Mouse (Mus musculus) left cerebral cortex, postnatal 25 days (tissue): Measurements from ENCODE around the gene Orc3. TPM values are rescaled to one million over a fixed set of nuclear protein-coding genes. Genes with fewer than 3 reads are reported as not detected.
"Not testable (repeated sequence)": the region's sequence is repeated elsewhere in the genome, so short reads cannot be mapped to it uniquely, and the experiment has no call there.

ENCODE experiments used
- DNase-seq, 2 experiments: peaks; one replicate each; pipeline ENCODE4 v3.0.0; 2022; ENCODE audit warnings: low spot score in 2 of 2, mixed read lengths in 1 of 2
- intact Hi-C: fragments of 180-260 bp; cut with DNase I; formaldehyde crosslinking; loops from one replicate; pipeline ENCODE4 v1.15.1; 2025
- total RNA-seq, 2 experiments: library from RNA; stranded (reverse); gene quantifications; 2 replicates each; pipeline ENCODE4 v1.2.3; 2021

Gene Orc3
- total RNA-seq, 2 experiments from 2014 or later, result 38.5 TPM

DNA sequence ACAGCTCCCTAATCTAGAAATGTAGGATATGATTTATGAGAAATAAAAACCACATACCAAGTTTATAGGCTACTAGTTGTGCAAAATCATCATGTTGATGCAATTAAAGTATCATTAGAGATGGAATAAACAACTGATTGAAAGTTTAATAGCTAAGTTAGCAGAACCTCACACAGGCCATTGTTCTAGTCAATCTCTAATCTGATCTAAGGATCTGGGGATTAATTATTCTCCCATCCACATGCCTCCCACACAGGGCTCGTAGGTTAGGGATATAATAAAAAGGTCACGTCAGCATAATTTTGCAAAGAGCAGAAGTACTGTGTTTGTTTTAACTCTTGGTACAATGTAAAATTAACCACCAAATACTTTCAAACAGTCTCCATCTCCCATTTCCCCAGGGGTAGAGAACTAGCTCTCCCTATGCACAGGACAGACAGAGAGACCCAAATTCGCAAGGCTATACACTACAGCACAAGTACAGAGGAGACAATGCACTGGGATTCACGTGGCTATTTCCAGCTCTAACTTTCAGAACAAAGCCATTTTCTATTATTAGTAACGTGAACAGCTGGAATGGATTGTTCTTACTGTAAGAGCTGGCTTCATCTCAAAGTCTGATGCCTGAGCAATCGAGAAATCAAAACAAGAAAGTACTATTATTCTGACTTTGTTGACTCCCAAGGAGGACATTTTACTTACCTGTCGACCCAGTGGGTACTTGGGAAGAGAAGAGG, 29.7 kb downstream of the Orc3 start:
- intact Hi-C loops, result no loop called here
- no peak for DNase-seq

DNA sequence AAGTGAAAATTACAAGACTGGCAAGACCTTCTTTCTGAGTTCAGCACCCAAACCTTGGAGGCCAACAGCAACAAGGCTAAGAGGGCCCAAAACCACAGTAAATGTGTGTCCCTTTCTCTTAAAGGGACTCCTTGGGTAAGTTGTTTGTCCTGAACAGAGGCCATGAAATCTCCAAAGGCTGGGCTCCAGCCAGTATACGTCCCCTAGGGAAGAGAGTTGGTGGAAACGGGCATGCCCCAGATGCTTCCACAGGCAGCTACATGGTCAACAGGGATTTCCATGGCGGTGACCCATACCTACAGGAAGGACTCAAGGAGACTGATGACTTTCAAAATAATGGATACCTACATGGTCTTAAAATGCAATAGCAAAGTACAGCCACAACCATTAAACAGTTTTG, 31.3 kb downstream of the Orc3 start:
- intact Hi-C loops, result no loop called here
- DNase-seq, result no peak

DNA sequence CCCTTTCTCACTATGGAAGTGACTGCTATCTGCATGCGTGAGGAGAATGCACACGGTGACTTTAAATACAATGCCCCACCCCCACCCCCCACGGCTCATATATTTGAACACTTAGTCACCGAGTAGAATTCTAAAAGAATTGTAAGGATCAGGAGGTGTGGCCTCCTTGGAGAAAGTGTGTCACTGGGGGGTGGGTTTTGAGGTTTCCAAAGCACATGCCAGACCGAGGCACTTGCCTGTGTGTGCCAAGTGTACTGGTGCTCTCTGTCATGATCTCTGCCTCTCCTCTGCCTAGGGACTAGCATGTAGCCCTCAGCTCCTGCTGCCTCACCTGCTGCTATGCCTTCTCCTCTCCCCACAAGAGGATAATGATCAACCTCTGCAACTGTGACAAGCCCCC, 32.3 kb downstream of the Orc3 start:
- no peak for DNase-seq
- intact Hi-C loops, result no loop called here

DNA sequence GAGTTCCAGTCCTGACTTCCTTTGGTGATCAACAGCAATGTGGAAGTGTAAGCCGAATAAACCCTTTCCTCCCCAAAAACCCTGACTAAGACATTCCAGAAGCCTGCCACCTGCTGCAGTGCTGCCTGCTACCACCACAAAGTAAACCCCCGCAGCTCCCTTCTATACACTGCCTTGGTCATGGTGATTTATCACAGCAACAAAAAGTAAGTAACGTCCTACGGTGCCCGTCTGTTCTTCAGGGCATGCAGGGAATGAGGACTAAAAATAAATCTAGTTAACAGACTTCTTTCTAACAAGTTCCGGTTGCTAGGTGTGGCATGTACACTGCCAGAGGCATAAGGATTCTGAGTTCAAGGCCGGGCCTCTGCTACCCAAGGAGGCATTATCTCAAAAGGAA, 32.8 kb downstream of the Orc3 start:
- DNase-seq, result peak; percentile 29 to 82
- intact Hi-C loops, result no loop called here

DNA sequence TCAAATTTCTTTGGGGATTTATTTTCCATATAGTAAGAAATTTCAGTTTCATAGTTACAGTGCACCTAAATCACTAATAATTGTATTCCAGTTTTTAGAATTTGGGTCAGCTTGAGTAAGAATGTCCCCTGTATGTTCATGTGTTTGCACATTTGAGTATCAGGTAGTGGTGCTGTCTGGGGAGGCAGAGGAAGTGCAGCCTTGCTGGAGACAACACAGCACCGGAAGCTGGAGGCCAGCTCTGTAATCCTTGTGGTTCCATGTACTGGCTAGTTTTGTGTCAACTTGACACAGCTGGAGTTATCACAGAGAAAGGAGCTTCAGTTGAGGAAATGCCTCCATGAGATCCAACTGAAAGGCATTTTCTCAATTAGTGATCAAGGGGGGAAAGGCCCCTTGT, 33.3 kb downstream of the Orc3 start:
- DNase-seq, intact Hi-C loops: not testable (repeated sequence)

DNA sequence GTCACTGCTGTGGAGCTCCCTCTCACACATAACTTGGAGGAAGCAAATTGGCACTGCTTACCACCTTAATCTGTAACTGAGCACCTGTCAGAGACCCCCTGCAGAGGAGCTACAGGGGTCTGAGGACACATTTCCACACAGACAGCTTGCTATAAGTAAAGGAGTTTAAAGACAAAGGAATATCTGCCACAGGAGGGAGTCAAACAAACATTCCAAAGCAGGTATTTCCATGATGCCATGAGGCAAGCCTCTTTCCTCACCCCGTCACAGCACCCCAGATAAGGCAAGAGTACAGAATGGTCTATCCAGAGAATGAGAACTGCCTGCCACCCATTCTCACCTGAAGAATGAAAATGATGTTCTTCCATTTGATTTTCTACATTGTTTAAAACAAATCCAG, 35.5 kb downstream of the Orc3 start:
- intact Hi-C loops, result no loop called here
- DNase-seq, result no peak

DNA sequence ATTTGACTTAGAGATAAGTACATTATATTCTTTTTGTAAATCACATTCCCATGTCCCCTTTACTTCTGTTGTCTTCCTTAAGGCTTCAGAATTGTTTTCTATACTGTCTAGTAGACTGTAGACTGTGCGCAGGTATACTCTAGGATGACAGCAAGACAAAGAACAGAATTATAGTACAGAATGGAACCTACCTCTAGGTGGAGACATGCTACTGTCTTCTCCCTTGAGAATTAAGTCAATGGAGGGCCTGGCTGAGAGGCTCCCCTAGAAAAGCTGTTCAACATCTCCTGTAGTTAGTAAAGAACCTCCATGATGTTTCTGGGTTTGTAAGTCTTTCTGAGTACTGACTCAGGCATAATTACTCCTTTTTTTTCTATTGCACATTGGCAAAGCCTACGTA, 37.7 kb downstream of the Orc3 start:
- intact Hi-C loops, result no loop called here
- peak in 1 of 2 experiments; percentile 41 for DNase-seq

DNA sequence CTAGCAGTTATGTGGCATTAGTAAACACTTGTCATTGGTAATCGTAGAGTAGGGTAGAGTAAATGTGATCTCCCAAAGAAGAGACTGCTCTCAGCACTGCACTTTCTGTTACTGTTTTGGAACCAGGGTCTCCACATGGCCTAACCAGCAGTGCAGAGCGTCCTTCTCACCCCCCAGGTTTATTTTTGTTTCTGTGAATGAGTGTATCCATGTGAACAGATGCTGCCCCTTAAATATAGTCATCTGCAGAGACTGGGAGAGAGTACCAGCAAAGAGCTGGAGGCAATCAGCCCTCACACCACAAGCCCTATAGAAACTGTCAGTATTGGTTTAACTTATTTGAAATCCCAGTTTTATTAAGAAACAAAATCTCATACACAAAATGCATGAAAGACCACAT, 41.9 kb downstream of the Orc3 start:
- DNase-seq, result peak in 1 of 2 experiments; percentile 69
- intact Hi-C loops, result no loop called here

DNA sequence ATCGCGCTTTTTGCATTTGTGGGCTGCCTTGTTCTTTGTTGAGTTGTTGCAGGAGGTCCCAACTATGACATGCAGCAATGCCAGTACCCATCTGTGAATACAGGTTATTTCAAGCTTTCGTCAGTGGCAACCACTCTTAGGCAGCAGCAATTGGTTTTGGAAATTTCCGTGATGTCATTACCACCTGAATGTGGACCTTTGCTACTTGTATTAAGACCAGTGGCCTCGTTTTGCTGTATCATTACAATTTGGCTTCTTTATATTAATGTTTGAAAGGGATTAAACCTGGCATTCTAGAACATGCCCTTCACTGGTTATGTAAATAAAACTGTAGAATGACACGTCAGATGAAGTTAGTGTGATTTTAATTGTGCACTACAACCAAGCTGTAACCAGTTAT, 48.5 kb downstream of the Orc3 start:
- intact Hi-C loops, result no loop called here
- DNase-seq, result no peak

DNA sequence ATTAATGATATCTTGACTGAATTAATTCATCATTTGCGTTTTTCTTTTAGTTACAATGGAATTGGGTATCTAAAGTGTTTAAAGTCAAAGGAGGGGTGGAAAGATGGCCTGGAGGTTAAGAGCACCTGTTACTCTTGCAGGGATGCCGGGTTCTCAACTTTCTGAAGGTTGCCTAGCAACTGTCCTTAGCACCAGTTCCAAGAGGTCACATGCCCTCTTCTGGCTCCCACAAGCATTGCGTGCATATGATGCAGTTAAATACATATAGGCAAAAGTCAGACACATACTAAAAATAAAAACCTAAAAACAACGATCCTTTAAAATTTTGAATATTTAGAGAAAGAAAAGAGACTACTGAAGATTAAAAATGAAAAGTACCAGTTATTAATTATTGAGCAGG, 53.8 kb downstream of the Orc3 start:
- no peak for DNase-seq
- intact Hi-C loops, result no loop called here

DNA sequence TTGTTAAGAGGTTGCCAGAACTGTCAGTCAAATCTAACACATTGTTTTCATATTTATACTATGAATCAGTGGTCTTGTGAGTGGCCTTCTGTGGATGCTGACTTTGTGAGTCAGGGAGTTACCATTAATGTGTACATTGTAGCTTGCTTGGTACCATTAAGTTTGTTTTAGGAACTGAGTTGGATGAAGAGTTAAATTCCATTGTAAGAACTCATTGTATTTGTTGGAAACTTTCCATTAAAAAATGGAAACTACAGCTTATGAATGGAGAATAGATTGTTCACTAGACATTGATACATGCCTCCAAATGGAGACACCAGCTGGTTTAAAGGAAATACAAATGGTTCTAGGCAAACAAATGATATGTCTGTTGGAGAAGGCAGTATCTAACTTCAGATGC, 58.6 kb downstream of the Orc3 start:
- intact Hi-C loops, result no loop called here

DNA sequence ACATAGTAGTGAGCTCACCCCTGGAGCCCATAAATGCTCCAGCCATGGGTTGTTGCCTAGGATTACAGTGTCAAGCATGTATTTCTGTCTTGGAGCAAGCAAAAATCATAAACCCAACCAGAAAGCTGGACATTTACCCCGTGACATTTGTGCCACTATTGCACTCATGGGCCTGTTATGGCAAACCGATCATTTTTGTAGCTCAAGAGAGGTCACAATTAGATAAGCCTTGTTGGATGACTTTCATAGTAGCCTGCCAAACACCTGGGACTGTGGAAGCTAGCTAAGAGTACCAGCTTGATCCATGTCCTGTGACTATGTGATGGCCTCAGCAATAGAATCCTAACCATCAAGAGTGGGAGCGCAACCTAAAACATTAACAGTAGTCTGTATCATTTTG, 59.1 kb downstream of the Orc3 start:
- intact Hi-C loops, result no loop called here
- no peak for DNase-seq

More for the DNA sequence above, 58.6 kb downstream of the Orc3 start:
- DNase-seq, result no peak

DNA sequence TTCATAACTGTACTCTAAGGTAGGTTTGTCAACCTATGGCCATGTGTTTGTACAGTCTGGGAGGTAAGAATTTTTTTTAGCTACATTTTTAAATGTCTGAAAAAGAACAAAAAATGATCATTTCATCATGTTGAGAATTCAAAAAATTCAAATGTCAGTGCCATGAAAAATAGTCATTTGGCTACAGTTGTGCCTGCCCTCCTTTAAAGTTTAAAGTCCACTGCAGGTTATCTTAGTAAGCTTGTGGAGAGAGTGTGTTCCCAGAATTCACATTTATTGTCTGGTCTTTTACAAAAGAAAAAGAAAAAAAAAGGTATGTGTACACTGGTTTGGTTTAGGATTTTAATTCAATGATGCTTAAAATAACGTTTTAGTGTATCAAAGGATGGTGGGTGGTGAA, 60.1 kb downstream of the Orc3 start:
- intact Hi-C loops, result loop anchor here (5.0 kb wide), 1 partner anchor 627 kb away; no protein-coding TSS in a partner anchor
- DNase-seq, result no peak

DNA sequence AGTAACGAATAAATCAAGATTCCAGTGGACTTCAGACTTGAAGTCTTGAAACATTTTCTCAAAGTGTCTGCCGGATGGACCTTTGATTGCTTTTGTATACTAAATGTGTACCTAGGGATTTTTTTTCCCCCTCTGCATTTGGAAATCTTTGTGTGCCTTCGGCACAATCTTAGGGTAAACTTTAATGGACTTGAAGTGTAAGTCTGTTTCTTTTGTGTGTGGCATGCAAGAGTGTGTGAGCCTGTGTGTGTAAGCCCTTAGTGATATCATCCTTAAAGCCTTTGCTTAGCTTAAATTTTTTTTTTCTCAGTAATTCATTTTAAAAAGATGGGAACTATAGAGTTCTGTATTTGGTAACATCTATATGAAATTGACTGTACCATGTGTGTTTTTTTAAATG, 62.8 kb downstream of the Orc3 start:
- intact Hi-C loops, result loop anchor here (2.0 to 5.0 kb wide), 2 partner anchors 63 to 625 kb away; partner anchors contain the start of genes Orc3 and Rars2
- DNase-seq, result no peak

DNA sequence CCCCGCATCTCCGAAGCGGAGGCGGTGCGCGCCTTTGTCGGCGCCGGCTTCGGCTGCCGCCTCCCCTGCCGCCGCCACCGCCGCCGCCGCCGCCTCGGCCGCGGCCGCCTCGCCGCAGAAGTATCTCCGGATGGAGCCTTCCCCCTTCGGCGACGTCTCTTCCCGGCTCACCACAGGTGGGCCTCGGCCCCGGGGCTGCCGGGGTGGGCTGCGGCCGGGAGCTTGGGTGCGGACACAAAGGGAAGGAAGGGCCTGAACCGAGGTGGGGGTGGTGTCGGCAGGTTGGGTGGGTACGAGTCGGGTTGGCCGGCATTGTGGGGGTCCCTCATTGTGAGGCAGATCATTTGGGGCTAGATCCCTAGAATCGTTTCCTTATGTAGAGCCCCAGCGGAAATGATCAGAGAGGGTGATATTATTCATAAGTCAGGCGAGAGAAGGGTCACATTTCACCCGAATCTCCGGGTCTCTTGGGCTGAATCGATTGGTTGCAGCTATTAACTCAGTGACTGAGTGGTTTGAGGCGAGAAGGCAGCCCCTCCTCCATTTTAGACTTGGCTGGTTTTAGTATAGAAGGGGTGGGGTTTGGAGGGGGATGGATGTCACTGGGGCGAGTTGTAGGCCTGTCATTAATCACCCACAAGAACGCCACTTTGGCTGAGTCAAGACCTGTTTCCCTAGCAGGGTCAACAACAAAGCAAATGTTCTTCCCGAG, 63.5 kb downstream of the Orc3 start:
- intact Hi-C loops, result loop anchor here (2.0 to 5.0 kb wide), 2 partner anchors 64 to 624 kb away; partner anchors contain the start of genes Orc3 and Rars2

DNA sequence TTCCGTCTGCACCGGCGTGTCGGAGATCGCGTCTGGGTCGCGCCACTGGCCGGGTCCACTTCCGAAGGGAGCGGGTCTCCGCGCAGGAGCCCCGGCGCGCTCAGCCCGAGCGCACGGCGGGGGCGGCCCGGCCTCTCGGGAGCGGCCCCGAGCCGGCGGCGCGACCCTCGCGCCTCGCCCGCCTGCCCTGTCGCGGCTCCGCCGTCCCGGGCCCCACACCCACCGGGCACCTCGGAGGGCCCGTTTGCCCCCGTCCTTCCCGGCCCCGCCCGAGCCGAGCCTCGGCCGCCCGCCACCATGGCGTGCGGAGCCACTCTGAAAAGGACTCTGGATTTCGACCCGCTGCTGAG, 64.0 kb downstream of the Orc3 start, which contains the start of gene Akirin2:
Gene Akirin2, plus strand, starts transcription at position 190 of the 350 bp plus-strand sequence.
- DNase-seq, result no peak
- intact Hi-C loops, result loop anchor here (2.0 to 5.0 kb wide), 2 partner anchors 64 to 623 kb away; partner anchors contain the start of genes Orc3 and Rars2

More for the DNA sequence above, 63.5 kb downstream of the Orc3 start:
- DNase-seq, result peak in 1 of 2 experiments; percentile 34

DNA sequence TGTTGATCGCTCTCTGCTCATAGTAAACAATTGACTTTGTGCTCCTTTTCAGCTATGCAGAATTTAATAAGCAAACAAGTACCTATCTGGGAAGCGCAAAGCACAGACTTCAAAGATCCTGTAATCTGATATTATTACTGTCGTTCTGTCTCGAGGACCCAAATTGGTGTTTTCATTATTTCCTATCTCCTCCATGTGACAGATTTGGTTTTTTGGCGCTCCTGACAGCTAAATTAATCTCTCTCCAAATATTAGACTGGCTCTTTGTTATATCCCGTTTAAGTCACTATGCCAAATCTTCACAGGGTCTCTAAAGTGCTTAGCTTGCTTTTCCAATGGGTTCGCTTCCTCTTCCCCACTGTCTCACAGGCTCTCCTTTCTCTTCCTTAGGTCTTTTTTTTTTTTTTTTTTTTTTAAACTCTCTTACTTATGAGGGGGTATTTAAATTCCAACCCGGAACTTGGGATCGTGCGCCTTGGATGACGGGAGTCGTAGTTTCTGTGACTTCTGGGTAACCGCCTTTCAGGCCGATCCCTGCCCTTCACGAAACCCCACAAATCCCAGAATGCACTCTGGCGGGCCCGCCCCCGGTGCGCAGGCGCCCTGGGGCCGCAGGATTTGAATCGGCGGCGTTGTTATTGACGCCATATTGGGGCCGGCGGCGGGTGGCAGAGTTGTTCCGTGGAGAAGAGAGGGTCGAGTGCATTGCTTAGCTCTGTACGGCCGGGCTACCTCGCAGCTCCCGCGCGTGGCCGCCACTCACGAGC, 64.6 kb downstream of the Orc3 start:
- intact Hi-C loops, result loop anchor here (2.0 to 5.0 kb wide), 2 partner anchors 65 to 623 kb away; partner anchors contain the start of genes Orc3 and Rars2
- DNase-seq, result peak; percentile 96 to 99

DNA sequence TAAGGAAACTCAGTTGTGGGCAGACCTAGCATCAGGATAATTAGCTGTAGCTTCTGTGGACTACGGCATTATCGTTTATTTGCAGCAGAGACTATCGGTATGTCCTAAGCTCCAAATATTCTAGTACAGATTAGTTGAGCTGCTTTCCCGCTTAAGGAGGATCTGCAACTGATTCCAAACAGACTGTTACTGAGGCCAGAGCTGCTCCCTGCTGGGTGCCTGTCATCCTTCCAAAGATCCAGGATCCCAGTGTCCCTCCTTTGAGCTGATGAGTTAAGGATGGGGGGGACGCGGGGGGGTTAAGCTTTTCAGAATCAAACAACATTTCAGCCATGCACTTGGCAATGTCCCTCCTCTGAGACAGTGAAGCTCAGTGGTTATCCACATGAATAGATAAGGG, 84.8 kb downstream of the Orc3 start:
- no peak for DNase-seq
- intact Hi-C loops, result no loop called here

DNA sequence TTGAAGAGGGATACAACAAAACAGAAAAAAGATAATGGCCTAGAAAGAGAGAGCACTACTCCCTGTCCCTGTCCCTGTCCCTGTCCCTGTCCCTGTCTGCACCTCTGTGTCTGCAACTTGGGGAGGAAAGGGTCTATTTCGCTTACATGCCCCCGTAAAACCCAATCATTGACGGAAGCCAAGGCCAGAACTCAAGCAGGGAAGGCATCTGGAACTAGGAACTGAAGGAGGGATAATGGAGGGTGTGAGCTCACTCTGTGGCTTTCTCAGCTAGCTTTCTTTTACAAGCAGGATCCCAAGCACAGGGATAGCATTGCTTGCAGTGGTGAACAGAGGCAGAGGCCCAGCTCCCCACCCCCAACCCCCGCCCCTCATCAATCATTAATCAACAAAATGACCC, 85.4 kb downstream of the Orc3 start:
- DNase-seq, result no peak
- intact Hi-C loops, result no loop called here

DNA sequence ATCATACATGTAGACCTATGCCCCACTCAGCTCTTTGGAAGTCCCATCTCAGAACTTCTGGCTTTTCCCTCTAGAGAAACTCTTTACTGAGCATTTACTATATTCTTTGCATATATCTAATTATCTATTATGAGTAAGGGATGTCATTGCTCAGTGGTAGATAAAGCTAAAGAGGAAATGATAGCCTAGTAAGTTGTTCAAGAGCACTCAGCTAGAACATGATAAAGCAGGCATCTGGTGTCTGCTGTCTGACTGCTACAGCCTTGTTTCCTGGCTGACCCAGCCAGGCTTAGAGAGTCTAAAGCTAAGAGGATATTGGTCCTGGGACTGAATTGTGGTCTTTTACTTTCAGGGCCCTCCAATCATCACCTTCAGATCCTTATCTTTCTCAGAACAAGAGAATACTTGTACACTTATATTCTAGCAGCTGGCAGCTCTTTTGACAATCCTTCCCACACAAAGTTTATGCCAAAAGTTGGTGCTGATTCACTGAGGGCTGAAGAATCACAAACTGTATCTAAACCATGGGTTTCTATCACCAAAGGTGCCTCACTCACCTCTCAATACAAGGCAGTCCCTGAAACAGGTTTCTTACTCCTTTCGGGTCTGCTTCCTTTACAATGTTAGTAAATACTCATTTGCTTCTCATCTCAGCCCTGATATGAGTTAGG, 86.2 kb downstream of the Orc3 start:
- DNase-seq, result peak in 1 of 2 experiments; percentile 50
- intact Hi-C loops, result no loop called here
